Mouse (Mus musculus): ENCODE results near the gene Gm43552. TPM values are rescaled to one million over a fixed set of nuclear protein-coding genes. Genes with fewer than 3 reads are reported as not detected.

The Gm43552 gene
- polyA plus RNA-seq, 1 experiment from 2014 or later = not detected

DNA sequence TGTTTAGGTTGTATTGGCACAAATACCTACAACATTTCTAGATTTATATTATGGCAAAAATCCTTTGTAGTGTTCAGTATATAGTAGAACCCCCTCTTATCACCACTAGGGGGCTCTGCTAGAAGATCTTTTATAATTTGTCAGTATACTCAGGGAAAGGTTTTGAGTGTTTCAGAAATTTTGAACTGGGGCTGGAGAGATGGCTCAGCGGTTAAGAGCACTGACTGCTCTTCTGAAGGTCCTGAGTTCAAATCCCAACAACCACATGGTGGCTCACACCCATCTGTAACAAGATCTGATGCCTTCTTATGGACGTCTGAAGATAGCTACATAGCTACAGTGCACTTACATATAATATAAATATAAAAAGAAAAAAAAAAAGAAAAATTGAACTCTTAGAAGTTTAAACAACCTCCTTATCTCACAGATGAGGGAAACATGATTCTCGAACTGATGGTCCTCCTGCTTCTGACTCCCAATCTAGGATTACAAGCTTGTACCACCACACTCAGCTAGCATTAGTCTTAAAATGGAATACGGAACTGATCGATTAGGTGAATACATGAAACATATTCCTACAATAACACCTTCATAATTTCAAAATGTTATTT is 42.9 kb upstream of the Gm43552 start:
- no peak for ATAC-seq (ENCODE audit: low read depth)
- WGBS = 74% methylated on average over 5 of the region's 5 CpGs
- Histone ChIP-seq H3K4me1 (ENCODE audit: control insufficient read depth, insufficient read depth, low read length) (peaks cover 9% of the 10 kb centered on the region), H3K27me3 (ENCODE audit: control insufficient read depth, insufficient read depth, low read length) (no peaks in the 10 kb centered on the region; the same call in 1 of the 2 replicates), H3K4me3 (ENCODE audit: low read depth, low read length) (no peak overlapping the region), H3K4me2 (ENCODE audit: low read depth, low read length) (no peak overlapping the region), H3K9me3 (ENCODE audit: control insufficient read depth, low read length) (no peaks in the 10 kb centered on the region), H3K36me3 (ENCODE audit: control insufficient read depth, insufficient read depth, low read length) (no peaks in the 10 kb centered on the region), H3K9ac (replicated peaks; ENCODE audit: low read depth, low read length) (no peak overlapping the region), H3K27ac (ENCODE audit: low read depth, low read length) (no peak overlapping the region)

DNA sequence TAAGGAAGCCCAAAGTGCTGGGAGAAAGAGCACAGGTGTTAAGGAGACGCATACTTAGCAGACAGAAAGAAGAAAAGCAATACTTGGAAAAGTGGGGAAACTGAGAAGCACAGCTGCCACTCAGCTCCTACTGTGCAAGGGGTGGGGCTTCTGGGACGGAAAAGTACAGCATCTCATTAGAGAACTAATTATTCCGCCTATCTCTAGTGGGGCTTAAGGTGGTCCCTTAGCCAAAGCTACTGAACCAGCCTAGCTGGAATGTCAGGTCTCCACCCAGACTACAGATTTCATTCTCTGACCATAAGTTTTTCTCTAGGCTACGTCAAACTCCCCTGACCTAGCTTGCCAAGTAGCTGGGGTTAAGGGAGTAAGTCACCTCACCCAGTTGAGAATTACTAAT is 41.9 kb upstream of the Gm43552 start:
- WGBS = 74% methylated on average over 4 of the region's 4 CpGs
- Histone ChIP-seq H3K36me3 (ENCODE audit: control insufficient read depth, insufficient read depth, low read length) (no peaks in the 10 kb centered on the region), H3K9me3 (ENCODE audit: control insufficient read depth, low read length) (no peaks in the 10 kb centered on the region)

DNA sequence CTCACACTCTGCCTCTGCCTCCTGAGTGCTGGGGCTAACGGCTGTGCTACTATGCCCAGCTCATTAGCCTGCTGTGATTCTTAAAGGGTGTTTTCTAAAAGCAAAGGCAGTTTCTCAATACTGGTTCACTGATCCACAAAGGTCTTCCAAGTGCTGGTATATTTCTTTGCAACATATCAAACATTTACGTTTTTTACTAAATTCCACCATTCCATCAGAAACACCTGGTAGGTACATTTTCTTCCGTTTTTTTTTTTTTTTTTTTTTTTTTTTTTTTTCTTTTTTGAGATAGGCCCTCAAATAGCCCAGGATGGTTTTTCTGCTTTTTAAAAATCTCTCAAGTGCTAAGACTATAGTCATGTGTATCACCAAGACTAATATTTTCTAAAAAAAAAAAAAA is 38.6 kb upstream of the Gm43552 start:
- Histone ChIP-seq H3K9ac (replicated peaks; ENCODE audit: low read depth, low read length) (no peak overlapping the region), H3K4me3 (ENCODE audit: low read depth, low read length) (no peak overlapping the region), H3K27me3 (ENCODE audit: control insufficient read depth, insufficient read depth, low read length) (no peaks in the 10 kb centered on the region), H3K9me3 (ENCODE audit: control insufficient read depth, low read length) (no peaks in the 10 kb centered on the region), H3K36me3 (ENCODE audit: control insufficient read depth, insufficient read depth, low read length) (no peaks in the 10 kb centered on the region), H3K4me1 (ENCODE audit: control insufficient read depth, insufficient read depth, low read length) (no peaks in the 10 kb centered on the region), H3K27ac (ENCODE audit: low read depth, low read length) (no peak overlapping the region), H3K4me2 (ENCODE audit: low read depth, low read length) (no peak overlapping the region)
- ATAC-seq (ENCODE audit: low read depth) = no peak
- WGBS = 69% methylated on average over 3 of the region's 3 CpGs

More for the DNA sequence above, 41.9 kb upstream of the Gm43552 start:
- no peak overlapping the region for H3K9ac ChIP-seq (replicated peaks; ENCODE audit: low read depth, low read length)
- no peaks in the 10 kb centered on the region; the same call in 1 of the 2 replicates for H3K27me3 ChIP-seq (ENCODE audit: control insufficient read depth, insufficient read depth, low read length)
- peaks cover 8% of the 10 kb centered on the region for H3K4me1 ChIP-seq (ENCODE audit: control insufficient read depth, insufficient read depth, low read length)
- ATAC-seq (ENCODE audit: low read depth) = no peak
- H3K4me3 ChIP-seq (ENCODE audit: low read depth, low read length) = no peak overlapping the region
- no peak overlapping the region for H3K4me2 ChIP-seq (ENCODE audit: low read depth, low read length)
- H3K27ac ChIP-seq (ENCODE audit: low read depth, low read length) = no peak overlapping the region

DNA sequence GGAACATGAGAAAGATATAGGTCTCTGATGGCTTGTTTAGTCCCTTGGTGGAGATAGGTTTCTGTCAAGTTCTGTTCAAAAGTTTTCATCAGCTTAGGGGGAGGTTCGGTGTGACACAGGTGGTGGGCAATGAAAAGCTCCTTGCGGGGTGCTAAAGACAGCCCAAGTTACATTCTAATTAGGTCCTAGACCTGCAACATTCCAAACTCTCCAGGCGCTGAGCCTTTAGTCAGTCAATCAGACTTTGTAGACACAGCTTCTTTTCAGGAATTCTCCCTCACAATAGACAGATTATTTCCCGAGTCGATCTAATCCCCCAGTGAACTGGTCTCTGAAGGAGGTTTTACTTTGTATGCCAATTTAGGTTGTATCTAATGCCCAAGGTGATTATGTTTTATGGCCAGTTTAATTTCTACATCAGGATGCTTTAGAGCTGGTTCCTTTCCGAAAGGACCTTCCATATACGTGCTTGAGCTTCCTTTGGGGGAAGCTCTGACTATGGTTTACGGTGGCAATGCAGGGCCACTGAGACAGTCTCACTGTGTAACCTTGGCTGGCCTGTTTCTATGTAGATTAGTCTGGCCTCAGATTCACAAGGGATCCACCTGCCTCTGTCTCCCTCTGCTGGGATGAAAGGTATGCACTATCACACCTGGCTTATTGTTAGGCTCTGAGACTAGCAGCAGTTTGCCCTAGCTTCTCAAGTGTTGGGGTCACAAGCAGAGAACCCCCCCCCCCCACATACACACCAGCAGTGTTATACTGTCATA is 33.2 kb upstream of the Gm43552 start:
- Histone ChIP-seq H3K36me3 (ENCODE audit: control insufficient read depth, insufficient read depth, low read length) (no peaks in the 10 kb centered on the region), H3K9ac (replicated peaks; ENCODE audit: low read depth, low read length) (no peak overlapping the region), H3K4me1 (ENCODE audit: control insufficient read depth, insufficient read depth, low read length) (no peaks in the 10 kb centered on the region), H3K4me3 (ENCODE audit: low read depth, low read length) (no peak overlapping the region), H3K27ac (ENCODE audit: low read depth, low read length) (no peak overlapping the region; the same call in 1 of the 2 replicates), H3K4me2 (ENCODE audit: low read depth, low read length) (no peak overlapping the region), H3K27me3 (ENCODE audit: control insufficient read depth, insufficient read depth, low read length) (no peaks in the 10 kb centered on the region), H3K9me3 (ENCODE audit: control insufficient read depth, low read length) (no peaks in the 10 kb centered on the region)
- no peak for ATAC-seq (ENCODE audit: low read depth)
- 7% methylated on average over 8 of the region's 8 CpGs for WGBS

DNA sequence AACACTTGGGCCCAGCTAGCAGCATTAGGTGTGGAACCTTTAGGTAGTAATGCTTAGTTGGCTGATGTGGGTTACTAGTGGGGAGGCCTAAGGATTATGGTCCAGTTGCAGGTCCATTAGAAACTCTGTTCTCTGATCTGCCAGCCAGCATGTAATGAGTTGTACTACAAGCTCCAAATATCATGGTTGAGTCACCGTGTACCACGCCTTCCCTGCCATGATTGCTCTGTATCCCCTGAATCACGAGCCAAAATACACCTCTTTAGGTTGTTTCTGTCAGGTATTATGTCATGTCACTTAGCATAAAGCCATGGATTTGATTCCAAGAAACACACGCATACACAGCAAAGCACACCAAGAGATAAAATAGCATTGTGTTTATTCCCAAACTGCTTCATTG is 32.2 kb upstream of the Gm43552 start:
- Histone ChIP-seq H3K9ac (replicated peaks; ENCODE audit: low read depth, low read length) (no peak overlapping the region), H3K9me3 (ENCODE audit: control insufficient read depth, low read length) (no peaks in the 10 kb centered on the region), H3K4me1 (ENCODE audit: control insufficient read depth, insufficient read depth, low read length) (no peaks in the 10 kb centered on the region), H3K4me3 (ENCODE audit: low read depth, low read length) (no peak overlapping the region), H3K4me2 (ENCODE audit: low read depth, low read length) (no peak overlapping the region), H3K36me3 (ENCODE audit: control insufficient read depth, insufficient read depth, low read length) (no peaks in the 10 kb centered on the region), H3K27me3 (ENCODE audit: control insufficient read depth, insufficient read depth, low read length) (no peaks in the 10 kb centered on the region), H3K27ac (ENCODE audit: low read depth, low read length) (no peak overlapping the region)
- no peak for ATAC-seq (ENCODE audit: low read depth)
- WGBS = 79% methylated on average over 4 of the region's 4 CpGs

DNA sequence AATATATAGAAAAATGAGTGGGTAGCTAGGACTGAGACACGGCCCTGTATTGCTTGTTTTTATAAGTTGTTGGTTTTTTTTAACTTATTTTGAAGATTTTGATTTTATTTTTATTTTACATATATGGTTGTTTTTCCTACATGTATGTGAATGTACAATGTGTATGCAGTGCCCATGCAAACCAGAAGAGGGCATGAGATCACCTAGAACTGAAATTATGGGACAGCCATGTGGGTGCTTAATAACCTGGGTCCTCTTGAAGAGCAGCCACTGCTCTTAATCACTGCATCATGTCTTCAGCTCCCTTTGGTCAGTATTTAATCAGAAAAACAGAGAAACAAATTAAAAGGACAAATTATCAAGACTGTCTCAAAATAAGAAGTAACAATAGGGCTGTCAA is 29.2 kb upstream of the Gm43552 start:
- H3K4me1 ChIP-seq (ENCODE audit: control insufficient read depth, insufficient read depth, low read length) = no peaks in the 10 kb centered on the region
- no peaks in the 10 kb centered on the region for H3K36me3 ChIP-seq (ENCODE audit: control insufficient read depth, insufficient read depth, low read length)
- 89% methylated on average over 1 of the region's 1 CpGs for WGBS
- no peaks in the 10 kb centered on the region for H3K9me3 ChIP-seq (ENCODE audit: control insufficient read depth, low read length)
- H3K4me3 ChIP-seq (ENCODE audit: low read depth, low read length) = no peak overlapping the region
- no peaks in the 10 kb centered on the region for H3K27me3 ChIP-seq (ENCODE audit: control insufficient read depth, insufficient read depth, low read length)
- no peak overlapping the region for H3K4me2 ChIP-seq (ENCODE audit: low read depth, low read length)
- H3K27ac ChIP-seq (ENCODE audit: low read depth, low read length) = no peak overlapping the region
- no peak overlapping the region for H3K9ac ChIP-seq (replicated peaks; ENCODE audit: low read depth, low read length)
- ATAC-seq (ENCODE audit: low read depth) = no peak

DNA sequence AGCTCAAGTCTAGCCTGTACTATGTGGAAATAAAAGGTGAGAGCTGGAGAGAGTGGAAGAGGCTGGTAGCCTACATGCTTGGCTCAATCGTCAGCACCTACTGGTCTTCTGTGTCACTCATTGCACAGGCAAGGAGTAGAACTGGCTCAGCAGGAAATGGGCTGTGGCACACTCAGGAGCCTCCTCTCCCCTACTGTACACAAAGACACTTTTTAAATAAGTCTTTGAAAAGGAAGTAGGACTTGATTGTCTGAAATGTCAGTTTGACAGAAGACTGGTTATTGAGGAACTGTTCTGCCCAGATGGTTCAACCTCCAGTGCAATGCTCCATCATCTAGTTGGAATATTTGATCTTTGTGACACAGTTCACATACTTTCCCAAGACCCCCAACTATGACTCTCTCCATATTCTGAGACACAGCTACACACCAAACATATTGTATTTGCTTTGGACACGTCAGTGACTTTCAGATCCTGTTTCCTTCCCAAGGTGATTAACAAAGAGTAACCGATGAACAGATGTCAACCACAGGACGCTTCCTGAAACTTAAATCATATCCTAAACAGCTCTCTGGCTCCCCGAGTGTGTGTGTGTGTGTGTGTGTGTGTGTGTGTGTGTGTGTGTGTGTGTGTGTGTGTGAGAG is 22.1 kb upstream of the Gm43552 start:
- Histone ChIP-seq H3K36me3 (ENCODE audit: control insufficient read depth, insufficient read depth, low read length) (no peaks in the 10 kb centered on the region), H3K9me3 (ENCODE audit: control insufficient read depth, low read length) (no peaks in the 10 kb centered on the region), H3K4me1 (ENCODE audit: control insufficient read depth, insufficient read depth, low read length) (no peaks in the 10 kb centered on the region), H3K4me2 (ENCODE audit: low read depth, low read length) (no peak overlapping the region), H3K27me3 (ENCODE audit: control insufficient read depth, insufficient read depth, low read length) (no peaks in the 10 kb centered on the region), H3K4me3 (ENCODE audit: low read depth, low read length) (no peak overlapping the region), H3K9ac (replicated peaks; ENCODE audit: low read depth, low read length) (no peak overlapping the region), H3K27ac (ENCODE audit: low read depth, low read length) (no peak overlapping the region)
- no peak for ATAC-seq (ENCODE audit: low read depth)
- 66% methylated on average over 5 of the region's 5 CpGs for WGBS

DNA sequence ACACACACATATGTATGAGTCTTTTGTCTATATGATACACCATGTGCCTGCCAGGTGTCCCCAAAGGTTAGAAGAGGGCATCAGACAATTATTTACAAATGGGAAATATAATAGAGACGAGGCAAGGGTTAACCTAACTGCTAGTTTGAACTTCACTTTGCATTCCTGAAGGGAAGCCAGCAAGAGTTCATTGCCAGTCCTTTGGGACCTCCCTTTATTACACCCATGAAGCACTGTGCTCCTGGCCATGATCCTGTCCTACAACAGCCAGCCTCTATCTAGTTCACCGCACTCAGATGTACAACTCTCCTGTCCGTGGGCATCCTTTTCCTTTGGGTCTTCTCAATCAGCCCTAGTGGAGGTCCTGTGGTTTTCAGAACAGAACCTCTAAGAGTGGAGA is 20.9 kb upstream of the Gm43552 start:
- Histone ChIP-seq H3K9me3 (ENCODE audit: control insufficient read depth, low read length) (no peaks in the 10 kb centered on the region), H3K27me3 (ENCODE audit: control insufficient read depth, insufficient read depth, low read length) (no peaks in the 10 kb centered on the region), H3K4me1 (ENCODE audit: control insufficient read depth, insufficient read depth, low read length) (no peaks in the 10 kb centered on the region), H3K9ac (replicated peaks; ENCODE audit: low read depth, low read length) (no peak overlapping the region), H3K36me3 (ENCODE audit: control insufficient read depth, insufficient read depth, low read length) (no peaks in the 10 kb centered on the region), H3K4me2 (ENCODE audit: low read depth, low read length) (no peak overlapping the region), H3K4me3 (ENCODE audit: low read depth, low read length) (no peak overlapping the region), H3K27ac (ENCODE audit: low read depth, low read length) (no peak overlapping the region)
- 86% methylated on average over 3 of the region's 3 CpGs for WGBS
- ATAC-seq (ENCODE audit: low read depth) = no peak

DNA sequence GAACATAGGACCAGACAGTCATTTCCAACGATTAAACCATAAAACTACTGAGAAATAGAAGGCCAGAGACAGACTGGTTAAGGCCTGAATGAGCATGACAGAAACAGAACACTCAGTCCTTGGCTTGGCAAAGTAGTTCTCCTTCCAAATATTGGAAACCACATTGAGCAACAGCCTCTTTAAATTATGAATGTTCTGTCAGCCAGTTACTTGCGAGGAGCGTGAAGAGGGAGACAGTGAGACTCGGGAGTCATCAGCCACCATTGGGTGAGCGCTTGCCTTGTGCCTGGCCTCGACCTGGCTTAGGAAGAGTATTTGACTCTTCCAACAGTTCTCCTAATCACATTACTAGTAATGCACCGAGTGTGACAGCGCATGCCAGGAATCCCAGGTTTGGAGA is 15.8 kb upstream of the Gm43552 start:
- 83% methylated on average over 8 of the region's 8 CpGs for WGBS
- H3K9ac ChIP-seq (replicated peaks; ENCODE audit: low read depth, low read length) = no peak overlapping the region
- no peak for ATAC-seq (ENCODE audit: low read depth)
- H3K4me2 ChIP-seq (ENCODE audit: low read depth, low read length) = no peak overlapping the region
- no peaks in the 10 kb centered on the region for H3K4me1 ChIP-seq (ENCODE audit: control insufficient read depth, insufficient read depth, low read length)
- H3K27ac ChIP-seq (ENCODE audit: low read depth, low read length) = no peak overlapping the region
- no peaks in the 10 kb centered on the region for H3K9me3 ChIP-seq (ENCODE audit: control insufficient read depth, low read length)
- H3K27me3 ChIP-seq (ENCODE audit: control insufficient read depth, insufficient read depth, low read length) = no peaks in the 10 kb centered on the region
- H3K4me3 ChIP-seq (ENCODE audit: low read depth, low read length) = no peak overlapping the region
- H3K36me3 ChIP-seq (ENCODE audit: control insufficient read depth, insufficient read depth, low read length) = no peaks in the 10 kb centered on the region

Measured in neural tube, embryonic 14.5 days (tissue).